Mouse (Mus musculus): ENCODE data around the gene Arl8b. TPM values are rescaled to one million over a fixed set of nuclear protein-coding genes. Genes with fewer than 3 reads are reported as not detected.
A peak's percentile ranks its signal among the peaks of the same experiment; 100 is the strongest.

Arl8b gene
- polyA plus RNA-seq, 1 experiment from 2014 or later: 77.9 TPM

GRCm38 (mm10) chr6:108772913-108773312, 10.0 kb upstream of the Arl8b start:
- no peak overlapping the region for H3K4me3 ChIP-seq (ENCODE audit: low read depth, low read length)
- no peaks in the 10 kb centered on the region for H3K9me3 ChIP-seq (ENCODE audit: low read depth, low read length)
- peak; percentile 91 for DNase-seq
- no peaks in the 10 kb centered on the region for H3K36me3 ChIP-seq (ENCODE audit: insufficient read depth)
- peak; percentile 93 for TF ChIP-seq CTCF (IDR thresholded peaks at IDR 0.05; ENCODE audit: low read depth)
- no peaks in the 10 kb centered on the region for H3K27me3 ChIP-seq (ENCODE audit: insufficient read depth, low read length)
- WGBS: 13% methylated on average over 9 of the region's 9 CpGs
- peak; percentile 77; the same call in 1 of the 2 replicates for ATAC-seq (ENCODE audit: insufficient read depth)
- H3K9ac ChIP-seq: no peak overlapping the region
- no peaks in the 10 kb centered on the region for H3K4me1 ChIP-seq (ENCODE audit: insufficient read depth)
- H3K27ac ChIP-seq (ENCODE audit: low read depth): no peak overlapping the region
- no peak overlapping the region for H3K4me2 ChIP-seq

GRCm38 (mm10) chr6:108773480-108773879, 9.4 kb upstream of the Arl8b start:
- WGBS: 82% methylated on average over 6 of the region's 6 CpGs
- no peaks in the 10 kb centered on the region for H3K36me3 ChIP-seq (ENCODE audit: insufficient read depth)
- H3K27ac ChIP-seq (ENCODE audit: low read depth): no peak overlapping the region
- H3K9me3 ChIP-seq (ENCODE audit: low read depth, low read length): no peaks in the 10 kb centered on the region
- no peaks in the 10 kb centered on the region for H3K4me1 ChIP-seq (ENCODE audit: insufficient read depth)
- no peak for TF ChIP-seq CTCF (IDR thresholded peaks at IDR 0.05; ENCODE audit: low read depth)
- DNase-seq (no peak), ATAC-seq (ENCODE audit: insufficient read depth) (no peak)
- H3K9ac ChIP-seq: no peak overlapping the region
- H3K4me3 ChIP-seq (ENCODE audit: low read depth, low read length): no peak overlapping the region
- H3K27me3 ChIP-seq (ENCODE audit: insufficient read depth, low read length): no peaks in the 10 kb centered on the region
- H3K4me2 ChIP-seq: no peak overlapping the region

- H3K27me3 ChIP-seq (ENCODE audit: insufficient read depth, low read length): no peaks in the 10 kb centered on the region
- H3K4me3 ChIP-seq (ENCODE audit: low read depth, low read length): no peak overlapping the region
- no peak overlapping the region for H3K27ac ChIP-seq (ENCODE audit: low read depth)
- H3K9me3 ChIP-seq (ENCODE audit: low read depth, low read length): no peaks in the 10 kb centered on the region
- no peak overlapping the region for H3K4me2 ChIP-seq
- DNase-seq: no peak
- H3K4me1 ChIP-seq (ENCODE audit: insufficient read depth): no peaks in the 10 kb centered on the region
- H3K36me3 ChIP-seq (ENCODE audit: insufficient read depth): no peaks in the 10 kb centered on the region
- ATAC-seq (ENCODE audit: insufficient read depth): no peak
- TF ChIP-seq CTCF (IDR thresholded peaks at IDR 0.05; ENCODE audit: low read depth): no peak
- no peak overlapping the region for H3K9ac ChIP-seq
Observed at GRCm38 (mm10) chr6:108776274-108776673, 6.6 kb upstream of the Arl8b start.

DNA sequence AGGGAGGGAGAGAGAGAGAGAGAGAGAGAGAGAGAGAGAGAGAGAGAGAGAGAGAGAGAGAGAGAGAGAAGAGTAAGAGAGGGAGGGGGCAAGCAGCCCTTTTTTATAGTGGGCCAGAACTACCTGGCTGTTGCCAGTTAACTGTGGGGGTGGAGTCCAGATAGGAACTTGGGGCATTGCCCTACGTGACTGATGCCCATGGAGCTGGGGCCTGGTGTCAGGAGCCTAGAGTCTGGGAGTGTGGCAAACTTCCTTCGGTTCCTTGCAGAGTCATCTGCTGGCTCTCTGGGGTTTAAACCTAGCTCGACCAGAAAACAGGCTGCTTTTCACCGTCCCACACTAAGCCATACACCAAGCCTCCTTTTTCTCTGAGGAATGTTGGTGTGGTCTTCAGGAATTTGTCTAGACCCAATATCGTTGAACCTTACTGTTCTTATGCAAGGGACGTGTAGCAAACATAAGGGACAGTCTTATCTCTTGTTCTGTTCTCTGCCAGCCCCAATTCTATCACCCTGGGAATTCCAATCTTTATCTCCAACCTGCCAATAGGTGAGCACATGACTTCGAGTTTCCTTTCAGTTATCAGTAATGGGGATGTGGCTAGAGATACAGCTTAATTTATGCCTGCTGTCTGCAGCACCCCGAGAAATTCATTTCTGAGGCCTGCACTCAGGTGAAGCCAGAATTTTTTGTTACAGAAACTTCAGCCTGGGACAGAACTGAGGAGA, 5.2 kb upstream of the Arl8b start:
- no peak overlapping the region for H3K27ac ChIP-seq (ENCODE audit: low read depth)
- no peak overlapping the region for H3K4me2 ChIP-seq
- no peak for TF ChIP-seq CTCF (IDR thresholded peaks at IDR 0.05; ENCODE audit: low read depth)
- no peak for DNase-seq
- H3K36me3 ChIP-seq (ENCODE audit: insufficient read depth): no peaks in the 10 kb centered on the region
- no peak overlapping the region for H3K9ac ChIP-seq
- 52% methylated on average over 8 of the region's 8 CpGs for WGBS
- ATAC-seq (ENCODE audit: insufficient read depth): no peak
- H3K4me3 ChIP-seq (ENCODE audit: low read depth, low read length): no peak overlapping the region
- no peaks in the 10 kb centered on the region for H3K4me1 ChIP-seq (ENCODE audit: insufficient read depth)
- no peaks in the 10 kb centered on the region for H3K27me3 ChIP-seq (ENCODE audit: insufficient read depth, low read length)
- no peaks in the 10 kb centered on the region for H3K9me3 ChIP-seq (ENCODE audit: low read depth, low read length)

- H3K9ac ChIP-seq: no peak overlapping the region
- H3K4me2 ChIP-seq: no peak overlapping the region
- H3K27me3 ChIP-seq (ENCODE audit: insufficient read depth, low read length): no peaks in the 10 kb centered on the region
- no peaks in the 10 kb centered on the region for H3K4me1 ChIP-seq (ENCODE audit: insufficient read depth)
- no peak for TF ChIP-seq CTCF (IDR thresholded peaks at IDR 0.05; ENCODE audit: low read depth)
- H3K27ac ChIP-seq (ENCODE audit: low read depth): no peak overlapping the region
- 68% methylated on average over 5 of the region's 5 CpGs for WGBS
- no peaks in the 10 kb centered on the region for H3K9me3 ChIP-seq (ENCODE audit: low read depth, low read length)
- no peak for ATAC-seq (ENCODE audit: insufficient read depth)
- H3K36me3 ChIP-seq (ENCODE audit: insufficient read depth): no peaks in the 10 kb centered on the region
- DNase-seq: no peak
- H3K4me3 ChIP-seq (ENCODE audit: low read depth, low read length): no peak overlapping the region
Observed at GRCm38 (mm10) chr6:108778399-108778798, 4.5 kb upstream of the Arl8b start.

GRCm38 (mm10) chr6:108781865-108782264, 1.0 kb upstream of the Arl8b start:
- no peak for DNase-seq
- Histone ChIP-seq H3K4me1 (ENCODE audit: insufficient read depth) (peaks cover 8% of the 10 kb centered on the region; the same call in 1 of the 2 replicates), H3K27ac (ENCODE audit: low read depth) (no peak overlapping the region), H3K4me3 (ENCODE audit: low read depth, low read length) (no peak overlapping the region), H3K27me3 (ENCODE audit: insufficient read depth, low read length) (no peaks in the 10 kb centered on the region), H3K4me2 (no peak overlapping the region), H3K9me3 (ENCODE audit: low read depth, low read length) (no peaks in the 10 kb centered on the region), H3K9ac (no peak overlapping the region), H3K36me3 (ENCODE audit: insufficient read depth) (no peaks in the 10 kb centered on the region)
- 56% methylated on average over 6 of the region's 6 CpGs for WGBS
- ATAC-seq (ENCODE audit: insufficient read depth): no peak
- TF ChIP-seq CTCF (IDR thresholded peaks at IDR 0.05; ENCODE audit: low read depth): no peak

GRCm38 (mm10) chr6:108783184-108783881, 434 bp downstream of the Arl8b start:
- WGBS: under 1% methylated on average over 56 of the region's 57 CpGs
- DNase-seq: peak; percentile 58

More at GRCm38 (mm10) chr6:108783184-108783881, 434 bp downstream of the Arl8b start:
- Histone ChIP-seq H3K36me3 (ENCODE audit: insufficient read depth) (no peaks in the 10 kb centered on the region), H3K9ac (peak overlapping the region; percentile 97), H3K4me1 (ENCODE audit: insufficient read depth) (peaks cover 8% of the 10 kb centered on the region; the same call in 1 of the 2 replicates), H3K4me3 (ENCODE audit: low read depth, low read length) (peak overlapping the region; percentile 98), H3K27ac (ENCODE audit: low read depth) (peak overlapping the region; percentile 55), H3K9me3 (ENCODE audit: low read depth, low read length) (no peaks in the 10 kb centered on the region), H3K27me3 (ENCODE audit: insufficient read depth, low read length) (no peaks in the 10 kb centered on the region), H3K4me2 (peak overlapping the region; percentile 87)
- no peak for TF ChIP-seq CTCF (IDR thresholded peaks at IDR 0.05; ENCODE audit: low read depth)
- peak; percentile 65 for ATAC-seq (ENCODE audit: insufficient read depth)

Data from lung, embryonic 14.5 days (tissue).